Mouse (Mus musculus): Measurements from ENCODE around the gene Slco1b2.

DNA sequence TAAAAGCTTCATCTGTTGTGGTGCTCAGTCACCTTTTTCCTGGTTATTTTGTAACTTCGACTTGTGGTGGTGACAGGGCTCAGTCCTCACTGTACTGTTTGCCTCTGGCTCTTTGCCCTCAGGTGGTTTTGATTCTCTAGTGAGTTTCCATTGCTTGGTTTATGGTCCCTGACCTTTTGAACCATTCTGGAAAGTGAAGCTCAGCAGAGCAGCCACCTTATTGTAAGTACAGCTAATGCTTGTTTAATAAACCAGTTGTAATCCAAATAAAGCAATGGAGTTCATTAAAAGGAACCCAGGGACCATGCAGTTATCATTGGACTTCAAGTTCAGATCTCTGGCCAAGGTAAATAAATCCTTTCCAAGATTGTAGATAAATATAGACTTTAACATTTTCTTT lies 11.3 kb downstream of the Slco1b2 start:
- TF ChIP-seq CTCF (IDR thresholded peaks at IDR 0.05) = no peak
- TF ChIP-seq POLR2A (IDR thresholded peaks at IDR 0.05; ENCODE audit: insufficient read depth, low read depth, low read length) = no peak
- TF ChIP-seq EP300 (IDR thresholded peaks at IDR 0.05; ENCODE audit: insufficient read depth, low read depth, low read length) = no peak

Measured in heart, adult 2 months (tissue).